Mouse (Mus musculus) liver, postnatal 0 days (tissue): ENCODE measurements at regions not wholly inside any gene's neighbourhood (a gene's known extent, or its start where the extent isn't known, plus 50 kb on each side); places are given as distances from the start of the nearest gene placed in this dataset.

Source experiments
- CTCF ChIP-seq: sonication (generic); IDR thresholded peaks from 2 replicates; pipeline ENCODE4 v1.5.1; 2016; ENCODE audit warnings: antibody characterized with exemption, low read depth
- EP300 ChIP-seq: IDR thresholded peaks from 2 replicates; pipeline ENCODE4 v1.6.1; 2016; ENCODE audit warnings: antibody characterized with exemption, low read depth, mild to moderate bottlenecking

DNA sequence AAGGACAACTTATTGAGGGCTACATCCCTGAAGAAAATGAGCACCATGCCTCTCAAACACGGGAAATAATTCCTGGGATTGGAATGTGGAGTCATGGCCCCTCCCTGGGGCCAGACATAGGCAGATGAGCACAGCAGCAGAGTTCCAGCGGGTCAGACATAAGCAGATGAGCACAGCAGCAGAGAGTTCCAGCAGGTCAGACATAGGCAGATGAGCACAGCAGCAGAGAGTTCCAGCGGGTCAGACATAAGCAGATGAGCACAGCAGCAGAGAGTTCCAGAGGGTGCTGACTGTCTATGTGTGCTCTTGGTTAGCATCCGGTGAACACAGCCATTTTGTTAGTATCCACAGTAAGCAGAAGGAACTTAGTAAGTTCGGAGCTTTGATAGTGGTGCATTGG, 126.2 kb upstream of the Ptprm start:
- TF ChIP-seq CTCF (no peak), EP300 (no peak)
